Mouse (Mus musculus) limb, embryonic 10.5 days (tissue): ENCODE data around the gene Ccdc167. TPM values are rescaled to one million over a fixed set of nuclear protein-coding genes. Genes with fewer than 3 reads are reported as not detected.
"Not testable (repeated sequence)": the region's sequence is repeated elsewhere in the genome, so short reads cannot be mapped to it uniquely, and the experiment has no call there.

Experiments used
- DNase-seq: peaks from one replicate; pipeline ENCODE4 v3.0.0-alpha.2; 2017; ENCODE audit warnings: low spot score
- H3K27ac ChIP-seq: fragments of 300-500 bp; sonication (generic); 2 replicates; pipeline ENCODE4 v1.5.1; 2016; ENCODE audit warnings: mild to moderate bottlenecking
- H3K27me3 ChIP-seq: fragments of 300-500 bp; sonication (generic); 2 replicates; pipeline ENCODE4 v1.6.1; 2016; ENCODE audit warnings: low read depth, mild to moderate bottlenecking; ENCODE audit not compliant: poor library complexity, severe bottlenecking
- H3K36me3 ChIP-seq: fragments of 300-500 bp; sonication (generic); 2 replicates; pipeline ENCODE4 v1.6.1; 2016; ENCODE audit warnings: mild to moderate bottlenecking, moderate library complexity
- H3K4me1 ChIP-seq: fragments of 300-500 bp; sonication (generic); 2 replicates; pipeline ENCODE4 v1.6.1; 2016
- H3K4me3 ChIP-seq: fragments of 300-500 bp; sonication (generic); 2 replicates; pipeline ENCODE4 v1.5.1; 2016; ENCODE audit warnings: mild to moderate bottlenecking, moderate library complexity
- H3K9me3 ChIP-seq: fragments of 300-500 bp; sonication (generic); replicated peaks from 2 replicates; pipeline ENCODE4 v1.6.1; 2016; ENCODE audit warnings: mild to moderate bottlenecking
- WGBS: fragments of 180-500 bp; shearing (Covaris S2); methylation state at CpG from one replicate; pipeline ENCODE4 v1.1.7; 2016; 5-methylcytosine and 5-hydroxymethylcytosine counted together
- polyA plus RNA-seq: library from polyadenylated mRNA; unstranded; fragments of >200 nt; fragmentation: Nextera tagmentation; extraction: Ambion mirVana; gene quantifications from 2 replicates; pipeline ENCODE4 v1.2.1, GENCODE M21; 2016

Ccdc167 gene
- polyA plus RNA-seq, 1 experiment from 2014 or later, result 21.4 TPM

DNA sequence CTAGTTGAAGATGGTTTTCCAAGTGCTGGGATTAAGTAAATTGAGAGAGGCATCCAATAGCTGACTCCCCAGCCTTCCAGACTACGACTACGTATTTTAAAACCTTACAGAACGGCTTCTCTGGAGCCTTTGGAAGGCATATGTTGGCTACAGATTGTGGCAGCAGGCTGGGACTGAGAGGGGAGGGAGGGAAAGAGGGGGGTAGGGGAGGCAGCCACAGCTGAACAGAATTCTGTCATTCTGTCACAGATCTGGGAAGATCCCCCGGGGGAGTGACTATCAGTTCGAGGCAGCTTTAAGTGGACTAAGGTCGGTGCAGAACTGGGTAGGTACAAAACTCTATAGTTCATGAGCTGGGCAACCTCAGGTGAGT is 15.1 kb upstream of the Ccdc167 start:
- no peaks in the 10 kb centered on the region for H3K36me3 ChIP-seq
- no peak for DNase-seq
- WGBS, result 72% methylated on average over 6 of the region's 6 CpGs
- H3K4me3 ChIP-seq, result no peak overlapping the region
- H3K27ac ChIP-seq, result peak overlapping the region; percentile 46; the same call in 1 of the 2 replicates
- H3K27me3 ChIP-seq, result no peaks in the 10 kb centered on the region
- H3K9me3 ChIP-seq, result no peaks in the 10 kb centered on the region
- peaks cover 31% of the 10 kb centered on the region for H3K4me1 ChIP-seq

DNA sequence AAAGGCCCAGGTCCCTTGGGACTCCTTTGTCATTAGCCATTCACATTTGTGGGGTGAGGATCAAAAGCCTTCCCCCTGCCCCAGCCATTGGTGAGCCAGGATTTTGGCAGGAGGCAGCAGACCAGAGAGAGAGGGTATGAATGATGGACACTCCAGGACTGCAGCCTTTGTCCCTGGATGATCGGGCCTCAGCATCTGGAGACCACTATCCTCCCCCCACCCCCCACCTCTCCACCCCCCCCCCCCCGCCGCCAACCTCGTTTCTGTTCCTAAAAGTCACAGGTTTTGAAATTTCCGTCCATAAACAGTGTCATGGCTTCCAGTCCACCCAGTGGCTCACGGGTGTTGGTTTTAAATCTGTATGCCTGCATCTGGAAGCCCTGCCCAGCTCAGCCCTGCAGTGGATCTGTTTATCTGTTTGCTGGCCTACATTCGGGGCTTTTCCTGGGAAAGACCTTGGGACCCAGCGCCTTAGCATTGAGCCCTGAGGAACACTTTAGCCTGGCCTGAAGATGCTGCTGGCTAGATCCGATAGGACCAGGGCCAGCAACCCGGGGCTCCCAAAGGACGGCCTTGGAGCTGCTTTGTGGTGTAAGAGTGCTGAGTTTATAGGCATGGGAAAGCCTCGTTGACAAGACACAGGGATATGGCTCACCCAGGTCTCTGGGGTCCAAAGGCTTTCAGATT is 14.6 kb upstream of the Ccdc167 start:
- Histone ChIP-seq H3K9me3 (no peaks in the 10 kb centered on the region), H3K36me3 (no peaks in the 10 kb centered on the region), H3K27ac (peak overlapping the region; percentile 46), H3K4me3 (no peak overlapping the region), H3K4me1 (peaks cover 27% of the 10 kb centered on the region), H3K27me3 (no peaks in the 10 kb centered on the region)
- DNase-seq, result no peak
- 61% methylated on average over 12 of the region's 12 CpGs for WGBS

DNA sequence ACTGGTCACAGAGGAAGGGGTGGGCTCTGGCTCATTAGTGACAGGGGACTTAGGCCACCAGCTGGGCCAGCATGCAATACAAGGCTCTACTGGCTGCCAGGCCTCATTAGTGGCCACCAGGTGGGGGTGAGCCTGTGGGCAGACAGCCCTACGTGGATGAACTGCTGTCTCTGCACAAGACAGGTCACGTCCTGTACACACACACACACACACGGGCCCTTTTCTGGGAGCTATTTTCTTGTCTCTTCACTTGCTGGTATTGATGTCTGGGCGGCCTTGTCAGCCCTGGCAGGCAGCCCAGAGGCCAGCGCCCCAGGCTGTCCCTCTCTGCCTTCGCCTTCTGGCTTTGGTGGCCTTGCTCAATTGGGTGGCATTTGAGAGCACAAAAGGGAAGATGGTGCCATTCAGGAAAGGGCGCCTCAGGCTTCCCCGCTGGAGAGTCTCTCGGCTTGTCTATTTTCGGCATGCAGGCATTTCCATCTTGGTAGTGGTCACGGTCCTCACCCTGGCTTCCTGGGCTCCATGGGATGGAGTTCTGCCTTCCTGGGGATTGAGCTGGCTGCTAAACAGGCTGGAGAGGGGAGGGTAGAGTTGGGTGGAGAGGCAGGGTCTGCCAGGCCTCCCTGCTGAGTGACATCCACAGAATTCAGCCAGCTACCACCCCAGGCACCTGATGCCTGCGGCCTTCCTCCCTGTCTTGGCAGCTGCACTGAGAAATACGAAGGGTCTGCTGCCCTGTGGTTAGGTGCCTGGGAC is 13.8 kb upstream of the Ccdc167 start:
- 72% methylated on average over 13 of the region's 13 CpGs for WGBS
- no peak for DNase-seq
- H3K27ac ChIP-seq, result peak overlapping the region; percentile 46; the same call in 1 of the 2 replicates
- no peaks in the 10 kb centered on the region for H3K9me3 ChIP-seq
- peaks cover 20% of the 10 kb centered on the region for H3K4me1 ChIP-seq
- no peaks in the 10 kb centered on the region for H3K36me3 ChIP-seq
- no peak overlapping the region for H3K4me3 ChIP-seq
- H3K27me3 ChIP-seq, result no peaks in the 10 kb centered on the region

DNA sequence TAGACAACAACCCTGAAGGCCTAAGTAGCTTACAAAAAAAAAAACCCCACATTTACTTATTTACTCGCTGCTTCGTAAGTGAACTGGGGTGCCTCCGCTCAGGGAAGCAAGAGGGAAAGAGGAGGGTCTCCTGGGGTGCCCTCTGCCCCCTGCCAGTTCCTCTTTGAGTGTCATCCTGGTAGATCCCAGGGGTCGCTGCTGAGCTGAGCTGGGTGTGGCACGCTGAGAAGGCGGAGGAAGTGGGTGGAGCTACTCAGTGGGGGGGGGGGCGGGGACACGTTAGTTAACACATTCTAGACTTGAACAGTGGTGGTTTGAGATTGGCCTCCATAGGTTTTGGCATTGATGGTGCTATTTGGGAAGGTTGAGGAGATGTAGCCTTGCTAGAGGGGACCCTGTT is 11.2 kb upstream of the Ccdc167 start:
- no peak for DNase-seq
- H3K27ac ChIP-seq, result no peak overlapping the region
- no peak overlapping the region for H3K4me3 ChIP-seq
- no peaks in the 10 kb centered on the region for H3K9me3 ChIP-seq
- no peaks in the 10 kb centered on the region for H3K27me3 ChIP-seq
- no peaks in the 10 kb centered on the region for H3K36me3 ChIP-seq
- H3K4me1 ChIP-seq, result peaks cover 16% of the 10 kb centered on the region
- WGBS, result 55% methylated on average over 8 of the region's 8 CpGs

DNA sequence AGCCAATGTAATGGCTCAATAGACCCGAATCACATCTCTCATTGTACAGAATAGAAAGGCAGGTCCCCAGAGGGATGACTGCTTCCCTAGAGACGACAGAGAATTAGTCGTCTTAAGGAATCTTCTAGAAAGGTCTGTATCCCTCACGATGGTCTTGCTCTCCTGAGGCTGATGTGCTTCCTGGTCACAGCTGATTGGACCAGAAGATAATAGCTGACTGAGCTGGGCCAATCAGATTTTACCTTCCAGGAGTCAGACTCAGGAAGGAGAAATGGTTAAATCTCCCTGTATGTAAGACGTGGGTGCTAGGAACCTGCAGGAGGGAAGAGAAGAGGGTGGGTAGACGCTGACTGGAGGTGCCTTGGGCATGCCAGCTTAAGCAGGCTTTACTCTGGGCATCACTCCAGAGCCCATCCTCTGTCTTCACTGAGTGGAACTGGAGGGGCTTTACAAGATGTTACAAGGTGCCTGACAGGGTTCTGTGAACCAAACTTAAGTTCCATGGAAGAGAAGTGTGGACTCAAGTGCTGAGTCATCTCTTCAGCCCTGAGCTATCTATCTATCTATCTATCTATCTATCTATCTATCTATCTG is 8.3 kb upstream of the Ccdc167 start:
- Histone ChIP-seq H3K4me3 (no peak overlapping the region), H3K36me3 (no peaks in the 10 kb centered on the region), H3K4me1 (peaks cover 3% of the 10 kb centered on the region; the same call in 1 of the 2 replicates), H3K27me3 (no peaks in the 10 kb centered on the region), H3K27ac (no peak overlapping the region), H3K9me3 (no peaks in the 10 kb centered on the region)
- no peak for DNase-seq
- whole genome bisulfite sequencing, result 82% methylated on average over 6 of the region's 6 CpGs

DNA sequence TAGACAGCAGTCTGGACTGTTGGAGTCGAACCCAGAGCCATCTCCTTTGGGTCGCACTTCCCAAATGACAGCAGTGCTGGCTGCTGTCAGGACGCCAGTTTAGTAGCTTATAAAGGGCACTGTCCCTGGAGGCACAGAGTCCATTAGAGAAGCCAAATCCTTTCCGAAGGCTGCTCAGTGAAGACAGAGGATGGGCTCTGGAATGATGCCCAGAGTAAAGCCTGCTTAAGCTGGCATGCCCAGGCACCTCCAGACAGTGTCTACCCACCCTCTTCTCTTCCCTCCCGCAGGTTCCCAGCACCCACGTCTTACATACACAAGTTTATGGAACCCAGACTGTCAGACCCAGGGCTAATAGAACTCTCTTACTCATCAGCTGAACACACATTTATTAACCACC is 7.8 kb upstream of the Ccdc167 start:
- no peaks in the 10 kb centered on the region for H3K36me3 ChIP-seq
- H3K27ac ChIP-seq, result no peak overlapping the region
- H3K4me3 ChIP-seq, result no peak overlapping the region
- peaks cover 3% of the 10 kb centered on the region; the same call in 1 of the 2 replicates for H3K4me1 ChIP-seq
- no peaks in the 10 kb centered on the region for H3K27me3 ChIP-seq
- no peaks in the 10 kb centered on the region for H3K9me3 ChIP-seq
- no peak for DNase-seq
- WGBS, result 84% methylated on average over 6 of the region's 6 CpGs

DNA sequence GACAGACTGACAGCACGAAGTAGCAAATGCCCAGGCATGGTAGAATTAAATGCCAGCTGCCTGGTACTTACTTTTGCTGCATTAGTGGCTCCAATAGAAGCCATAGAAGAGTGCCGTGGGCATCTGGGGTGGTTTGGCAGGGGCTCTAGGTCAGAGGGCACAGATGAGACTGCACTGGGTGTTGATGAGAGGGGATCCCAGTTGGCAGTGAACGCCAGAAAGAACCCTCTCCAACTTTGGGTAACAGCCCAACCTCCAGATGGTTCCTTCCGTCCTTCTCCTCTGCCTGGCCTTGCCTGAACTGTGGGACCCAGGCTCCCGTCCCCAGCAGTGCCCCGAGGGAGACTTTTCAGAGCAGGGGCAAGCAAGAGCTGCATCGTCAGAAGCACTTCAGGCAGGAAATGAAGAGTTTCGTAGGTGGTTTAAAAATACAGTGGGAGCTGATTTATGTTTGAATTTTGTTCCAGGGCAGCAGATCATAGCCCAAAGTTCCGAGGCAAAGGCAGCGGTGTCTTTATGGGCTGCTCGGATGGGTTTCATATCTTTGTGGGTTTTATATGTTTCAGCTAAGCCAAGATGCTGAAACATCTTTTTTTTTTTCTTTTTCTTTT is 4.0 kb upstream of the Ccdc167 start:
- Histone ChIP-seq H3K36me3 (no peaks in the 10 kb centered on the region), H3K27ac (no peak overlapping the region), H3K4me3 (no peak overlapping the region), H3K9me3 (no peaks in the 10 kb centered on the region), H3K4me1 (peaks cover 18% of the 10 kb centered on the region), H3K27me3 (no peaks in the 10 kb centered on the region)
- 79% methylated on average over 11 of the region's 11 CpGs for WGBS
- DNase-seq, result no peak

DNA sequence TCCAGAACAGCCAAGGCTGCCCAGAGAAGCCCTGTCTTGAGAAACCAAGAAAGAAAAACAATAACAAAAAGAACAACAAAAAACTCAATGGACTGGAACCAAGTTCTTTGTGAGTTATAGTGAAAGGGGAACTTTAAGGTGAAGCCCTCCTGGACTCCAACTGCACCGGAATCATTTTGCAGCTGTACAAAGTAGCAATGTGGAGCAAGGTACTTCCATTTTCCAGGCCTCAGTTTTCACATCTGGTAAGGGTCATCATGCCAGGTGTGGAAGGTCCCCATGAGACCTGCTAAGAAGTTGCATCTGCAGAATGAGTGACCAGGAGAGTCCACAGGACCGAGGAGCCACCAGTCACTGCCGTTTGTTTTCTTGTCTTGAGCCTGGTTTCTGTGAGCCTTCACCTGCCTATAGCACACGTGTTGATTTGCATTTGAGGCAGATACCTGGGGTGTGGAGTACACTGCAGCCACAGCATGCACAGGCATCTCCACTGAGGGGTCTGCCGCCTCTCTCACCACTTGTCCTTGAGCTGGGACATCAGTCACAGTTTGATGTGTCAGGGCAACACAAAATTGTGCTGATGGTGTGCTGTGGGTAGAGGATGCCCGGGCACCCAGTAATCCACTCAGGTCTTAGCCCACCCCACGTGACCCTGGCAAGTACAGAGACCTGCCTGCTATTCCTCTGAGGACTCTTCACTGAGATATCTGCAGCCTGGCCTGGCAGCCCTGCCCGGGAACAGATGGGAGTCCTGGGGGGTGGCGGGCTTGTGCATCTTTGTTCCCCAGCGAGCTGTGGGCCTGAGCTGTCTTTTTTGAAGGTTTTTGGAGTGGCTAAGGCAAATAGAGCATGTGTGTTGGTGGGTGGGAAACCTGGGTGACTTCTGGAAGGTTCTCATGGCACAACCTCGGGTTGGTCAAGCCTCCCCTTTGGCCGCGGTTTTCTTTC is 3.1 kb upstream of the Ccdc167 start:
- Histone ChIP-seq H3K4me3 (no peak overlapping the region), H3K9me3 (no peaks in the 10 kb centered on the region), H3K27me3 (no peaks in the 10 kb centered on the region), H3K4me1 (peaks cover 20% of the 10 kb centered on the region), H3K36me3 (peaks cover 7% of the 10 kb centered on the region), H3K27ac (no peak overlapping the region)
- WGBS, result 82% methylated on average over 13 of the region's 13 CpGs
- no peak for DNase-seq

DNA sequence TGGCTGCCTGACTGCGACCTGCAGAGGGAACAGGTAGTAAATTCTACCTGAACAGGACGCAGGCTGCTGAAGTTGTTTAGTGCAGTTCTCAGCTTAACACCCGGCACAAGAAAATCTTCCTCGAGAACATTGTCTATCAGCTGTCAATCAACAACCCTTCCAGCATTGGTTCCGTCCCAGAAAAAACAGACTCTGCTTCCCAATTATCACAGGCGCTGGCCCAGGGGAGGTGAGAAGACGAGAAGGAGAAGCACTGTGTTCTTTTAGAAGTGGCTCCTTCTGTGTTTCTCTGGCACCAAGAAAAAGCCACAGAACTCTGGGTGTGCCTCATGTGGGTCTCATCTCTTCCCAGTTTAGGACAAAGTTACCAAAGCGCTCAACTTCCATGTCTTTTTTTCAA is 1.8 kb upstream of the Ccdc167 start:
- Histone ChIP-seq H3K4me1 (peaks cover 20% of the 10 kb centered on the region), H3K27me3 (no peaks in the 10 kb centered on the region), H3K36me3 (peaks cover 16% of the 10 kb centered on the region), H3K4me3 (no peak overlapping the region), H3K9me3 (no peaks in the 10 kb centered on the region), H3K27ac (no peak overlapping the region)
- no peak for DNase-seq
- 90% methylated on average over 8 of the region's 8 CpGs for WGBS

DNA sequence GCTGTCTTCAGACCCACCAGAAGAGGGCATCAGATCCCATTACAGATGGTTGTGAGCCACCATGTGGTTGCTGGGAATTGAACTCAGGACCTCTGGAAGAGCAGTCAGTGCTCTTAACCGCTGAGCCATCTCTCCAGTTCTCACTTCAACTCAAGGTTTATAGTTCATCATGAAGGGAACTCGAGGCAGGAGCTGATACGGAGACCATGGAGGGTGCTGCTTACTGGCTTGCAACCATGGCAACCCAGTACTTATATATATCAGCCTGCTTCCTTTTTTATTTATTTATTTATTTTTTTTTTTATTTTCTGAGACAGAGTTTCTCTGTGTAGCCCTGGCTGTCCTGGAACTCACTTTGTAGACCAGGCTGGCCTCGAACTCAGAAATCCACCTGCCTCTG is 3.1 kb downstream of the Ccdc167 start:
- 90% methylated on average over 4 of the region's 4 CpGs for WGBS
- not testable (repeated sequence) for H3K4me3 ChIP-seq, H3K27me3 ChIP-seq, DNase-seq, H3K27ac ChIP-seq, H3K9me3 ChIP-seq
- H3K4me1 ChIP-seq, result peaks cover 63% of the 10 kb centered on the region
- H3K36me3 ChIP-seq, result peaks cover 16% of the 10 kb centered on the region

DNA sequence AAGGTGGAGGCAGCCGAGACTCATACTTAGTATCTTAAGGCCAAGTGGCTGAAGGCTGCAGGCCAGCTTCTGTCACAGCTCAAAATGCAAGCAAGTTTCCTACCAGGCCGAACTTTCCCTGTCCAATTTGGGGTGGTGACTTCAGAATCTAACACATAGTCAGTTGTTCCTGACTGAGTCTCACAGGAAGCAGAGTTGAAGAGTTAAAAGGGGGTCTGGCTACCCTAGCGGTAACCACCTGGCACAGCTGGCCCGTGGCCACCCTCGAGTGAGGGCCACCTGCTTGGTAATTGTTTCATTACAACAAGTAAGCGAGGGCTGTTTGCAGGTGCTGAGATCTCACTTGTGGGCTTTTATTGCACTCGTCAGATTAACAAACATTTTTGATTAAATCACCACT is 4.3 kb downstream of the Ccdc167 start:
- 58% methylated on average over 7 of the region's 7 CpGs for WGBS
- Histone ChIP-seq H3K9me3 (no peaks in the 10 kb centered on the region), H3K27ac (peak overlapping the region; percentile 37; the same call in 1 of the 2 replicates), H3K4me3 (no peak overlapping the region), H3K4me1 (peaks cover 75% of the 10 kb centered on the region), H3K36me3 (peaks cover 16% of the 10 kb centered on the region), H3K27me3 (no peaks in the 10 kb centered on the region)
- no peak for DNase-seq

DNA sequence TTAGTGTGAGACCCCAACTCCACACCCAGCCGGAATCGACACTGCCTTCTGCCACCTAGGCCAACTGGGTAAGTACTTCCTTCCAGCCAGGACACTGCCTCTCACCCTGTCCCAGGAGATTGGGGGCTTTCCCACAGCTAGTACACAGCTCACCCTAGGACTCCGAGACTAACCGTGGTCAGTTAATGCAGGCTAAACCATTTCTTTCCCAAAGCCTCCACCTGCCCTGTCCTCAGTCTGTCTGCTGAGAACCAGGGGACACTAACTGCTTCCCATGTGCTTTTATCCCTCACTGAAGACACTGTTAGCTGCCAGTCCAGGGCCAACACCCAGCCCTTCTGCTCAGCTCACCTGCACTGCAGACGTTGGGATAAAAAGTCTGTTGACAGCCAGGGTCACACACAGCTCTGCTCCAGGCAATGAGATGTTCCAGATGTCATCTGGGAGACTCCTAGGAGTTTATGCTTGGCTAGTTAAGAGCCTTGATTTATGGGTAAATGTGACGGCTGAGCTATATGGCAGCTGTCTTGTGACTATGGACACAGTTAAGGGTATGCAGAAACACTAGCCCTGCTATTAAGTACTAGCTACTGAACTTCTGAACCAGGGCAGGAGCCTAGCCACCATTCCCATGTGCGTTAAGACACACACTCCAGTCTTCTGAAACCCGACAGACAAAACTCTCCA is 5.0 kb downstream of the Ccdc167 start:
- peak overlapping the region; percentile 37 for H3K27ac ChIP-seq
- WGBS, result 58% methylated on average over 8 of the region's 8 CpGs

More for the DNA sequence above, 5.0 kb downstream of the Ccdc167 start:
- Histone ChIP-seq H3K36me3 (peaks cover 16% of the 10 kb centered on the region), H3K27me3 (no peaks in the 10 kb centered on the region), H3K4me3 (no peak overlapping the region), H3K4me1 (peaks cover 77% of the 10 kb centered on the region), H3K9me3 (no peaks in the 10 kb centered on the region)
- no peak for DNase-seq
